Mouse (Mus musculus): ENCODE results near the gene Pex14. TPM values are rescaled to one million over a fixed set of nuclear protein-coding genes. Genes with fewer than 3 reads are reported as not detected.

Gene Pex14
- polyA plus RNA-seq, 1 experiment = 19.7 TPM

DNA sequence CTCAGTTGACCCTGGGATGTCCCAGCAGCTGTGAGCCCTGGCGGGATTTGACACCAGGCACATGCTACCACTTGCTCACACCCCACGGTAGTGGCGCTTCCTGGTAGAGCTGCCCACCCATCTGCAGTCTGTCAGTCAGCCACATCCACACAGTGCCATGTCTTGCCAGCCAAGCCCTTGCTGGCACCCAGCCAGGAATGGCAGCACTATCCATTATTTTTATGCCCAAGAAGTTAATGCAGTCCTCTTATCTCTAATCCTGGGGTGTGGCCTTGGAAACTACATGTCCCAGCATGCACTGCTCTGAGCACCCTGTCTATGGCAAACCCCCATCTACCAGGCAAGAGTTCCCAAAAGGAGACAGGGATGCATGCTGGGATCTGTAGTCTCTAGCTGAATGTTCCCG, 154.2 kb downstream of the Pex14 start:
- TF ChIP-seq POLR2A (IDR thresholded peaks at IDR 0.05; ENCODE audit: borderline replicate concordance, low read depth, low read length) (no peak), CTCF (IDR thresholded peaks at IDR 0.05; ENCODE audit: low read depth, low read length) (no peak)
- no peak overlapping the region for H3K4me3 ChIP-seq (ENCODE audit: insufficient read depth, low read length)
- H3K27ac ChIP-seq (ENCODE audit: insufficient read depth, low read depth, low read length) = no peak overlapping the region
- H3K4me1 ChIP-seq (ENCODE audit: control insufficient read depth, insufficient read depth, low read length) = peaks cover 8% of the 10 kb centered on the region

DNA sequence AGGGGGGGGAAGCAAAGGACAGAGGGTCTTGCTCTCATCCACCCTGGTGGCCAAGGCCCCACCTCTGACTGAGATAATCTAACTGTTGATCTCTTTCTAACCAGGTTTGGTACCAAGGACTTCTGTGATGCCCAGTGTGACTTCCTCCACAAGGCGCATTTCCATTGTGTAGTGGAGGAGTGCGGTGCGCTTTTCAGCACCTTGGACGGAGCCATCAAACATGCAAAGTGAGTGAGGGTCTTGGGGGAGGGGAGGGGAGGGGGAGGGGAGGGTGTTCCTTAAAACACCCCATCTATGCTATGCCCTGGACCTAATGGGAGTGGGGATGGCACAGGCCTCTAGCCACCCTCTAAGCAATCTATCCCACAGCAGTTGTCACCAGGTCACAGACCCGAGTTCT, 156.6 kb downstream of the Pex14 start:
- H3K4me3 ChIP-seq (ENCODE audit: insufficient read depth, low read length) = no peak overlapping the region
- no peak overlapping the region for H3K27ac ChIP-seq (ENCODE audit: insufficient read depth, low read depth, low read length)
- TF ChIP-seq CTCF (IDR thresholded peaks at IDR 0.05; ENCODE audit: low read depth, low read length) = no peak
- TF ChIP-seq POLR2A (IDR thresholded peaks at IDR 0.05; ENCODE audit: borderline replicate concordance, low read depth, low read length) = no peak

DNA sequence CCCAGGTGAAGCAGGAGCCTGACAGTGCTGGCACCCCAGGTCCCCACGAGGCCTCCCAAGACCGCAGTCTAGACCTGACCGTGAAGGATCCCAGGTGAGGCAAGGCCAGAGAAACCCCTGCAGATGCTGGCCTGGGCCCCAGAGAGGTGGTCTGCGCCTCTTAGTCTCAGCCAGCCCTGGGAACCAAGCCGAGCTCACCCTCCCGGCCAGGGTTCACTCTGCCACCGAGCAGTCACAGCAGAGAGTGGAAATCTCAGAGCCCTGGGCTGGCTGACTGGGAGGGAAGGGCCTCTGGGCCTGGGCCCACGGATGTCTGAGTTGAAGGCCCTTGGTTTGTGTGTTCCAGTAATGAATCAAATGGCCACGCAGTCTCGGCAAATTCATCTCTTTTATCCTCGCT, 158.4 kb downstream of the Pex14 start:
- peak overlapping the region; percentile 79 for H3K27ac ChIP-seq (ENCODE audit: insufficient read depth, low read depth, low read length)
- peaks cover 12% of the 10 kb centered on the region for H3K4me1 ChIP-seq (ENCODE audit: control insufficient read depth, insufficient read depth, low read length)
- TF ChIP-seq POLR2A (IDR thresholded peaks at IDR 0.05; ENCODE audit: borderline replicate concordance, low read depth, low read length) = no peak
- no peak for TF ChIP-seq CTCF (IDR thresholded peaks at IDR 0.05; ENCODE audit: low read depth, low read length)
- peak overlapping the region; percentile 50 for H3K4me3 ChIP-seq (ENCODE audit: insufficient read depth, low read length)

More for the DNA sequence above, 156.6 kb downstream of the Pex14 start:
- peaks cover 12% of the 10 kb centered on the region for H3K4me1 ChIP-seq (ENCODE audit: control insufficient read depth, insufficient read depth, low read length)

GRCm38 (mm10) chr4:148940674-148941211, 158.9 kb downstream of the Pex14 start:
- peak overlapping the region; percentile 50 for H3K4me3 ChIP-seq (ENCODE audit: insufficient read depth, low read length)

DNA sequence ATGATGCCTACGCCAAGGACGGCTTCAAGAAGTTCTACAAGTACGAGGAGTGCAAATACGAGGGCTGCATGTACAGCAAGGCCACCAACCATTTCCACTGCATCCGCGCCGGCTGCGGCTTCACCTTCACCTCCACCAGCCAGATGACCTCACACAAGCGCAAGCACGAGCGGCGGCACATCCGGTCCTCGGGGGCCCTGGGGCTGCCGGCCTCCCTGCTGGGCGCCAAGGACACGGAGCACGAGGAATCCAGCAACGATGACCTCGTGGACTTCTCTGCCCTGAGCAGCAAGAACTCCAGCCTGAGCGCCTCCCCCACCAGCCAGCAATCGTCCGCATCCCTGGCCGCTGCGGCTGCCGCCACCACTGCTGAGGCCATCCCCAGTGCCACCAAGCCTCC, 161.1 kb downstream of the Pex14 start:
- no peak overlapping the region for H3K27ac ChIP-seq (ENCODE audit: insufficient read depth, low read depth, low read length)
- TF ChIP-seq POLR2A (IDR thresholded peaks at IDR 0.05; ENCODE audit: borderline replicate concordance, low read depth, low read length) = no peak
- no peak for TF ChIP-seq CTCF (IDR thresholded peaks at IDR 0.05; ENCODE audit: low read depth, low read length)
- H3K4me3 ChIP-seq (ENCODE audit: insufficient read depth, low read length) = no peak overlapping the region
- peaks cover 12% of the 10 kb centered on the region for H3K4me1 ChIP-seq (ENCODE audit: control insufficient read depth, insufficient read depth, low read length)

More at GRCm38 (mm10) chr4:148940674-148941211, 158.9 kb downstream of the Pex14 start:
- Histone ChIP-seq H3K27ac (ENCODE audit: insufficient read depth, low read depth, low read length) (peak overlapping the region; percentile 79), H3K4me1 (ENCODE audit: control insufficient read depth, insufficient read depth, low read length) (peaks cover 12% of the 10 kb centered on the region)
- TF ChIP-seq POLR2A (IDR thresholded peaks at IDR 0.05; ENCODE audit: borderline replicate concordance, low read depth, low read length) (no peak), CTCF (IDR thresholded peaks at IDR 0.05; ENCODE audit: low read depth, low read length) (no peak)

GRCm38 (mm10) chr4:148936727-148937126, 162.9 kb downstream of the Pex14 start:
- TF ChIP-seq CTCF (IDR thresholded peaks at IDR 0.05; ENCODE audit: low read depth, low read length) (no peak), POLR2A (IDR thresholded peaks at IDR 0.05; ENCODE audit: borderline replicate concordance, low read depth, low read length) (no peak)
- peaks cover 12% of the 10 kb centered on the region for H3K4me1 ChIP-seq (ENCODE audit: control insufficient read depth, insufficient read depth, low read length)
- H3K4me3 ChIP-seq (ENCODE audit: insufficient read depth, low read length) = no peak overlapping the region
- no peak overlapping the region for H3K27ac ChIP-seq (ENCODE audit: insufficient read depth, low read depth, low read length)

DNA sequence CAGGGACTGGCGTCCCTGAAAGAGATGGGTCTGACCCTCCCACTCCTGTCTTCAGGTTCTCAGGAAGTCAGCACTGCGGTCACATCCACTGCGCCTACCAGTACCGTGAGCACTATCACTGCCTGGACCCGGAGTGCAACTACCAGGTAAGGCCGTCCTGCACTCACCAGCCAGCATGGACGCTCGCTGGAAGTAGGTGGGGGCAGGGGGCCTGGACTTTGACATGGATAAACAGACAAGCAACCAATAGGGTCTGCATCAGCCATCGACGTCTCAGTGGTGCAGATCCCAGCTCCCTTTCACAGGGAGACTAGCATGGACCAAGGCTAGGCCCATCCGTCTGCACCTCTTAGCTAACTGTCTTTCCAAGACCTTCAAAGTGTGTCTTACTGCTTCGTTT, 163.6 kb downstream of the Pex14 start:
- H3K27ac ChIP-seq (ENCODE audit: insufficient read depth, low read depth, low read length) = no peak overlapping the region
- H3K4me1 ChIP-seq (ENCODE audit: control insufficient read depth, insufficient read depth, low read length) = peaks cover 8% of the 10 kb centered on the region
- H3K4me3 ChIP-seq (ENCODE audit: insufficient read depth, low read length) = no peak overlapping the region
- TF ChIP-seq CTCF (IDR thresholded peaks at IDR 0.05; ENCODE audit: low read depth, low read length) = no peak
- TF ChIP-seq POLR2A (IDR thresholded peaks at IDR 0.05; ENCODE audit: borderline replicate concordance, low read depth, low read length) = no peak

- no peak for TF ChIP-seq POLR2A (IDR thresholded peaks at IDR 0.05; ENCODE audit: borderline replicate concordance, low read depth, low read length)
- no peak for TF ChIP-seq CTCF (IDR thresholded peaks at IDR 0.05; ENCODE audit: low read depth, low read length)
- H3K4me3 ChIP-seq (ENCODE audit: insufficient read depth, low read length) = no peak overlapping the region
- no peak overlapping the region for H3K27ac ChIP-seq (ENCODE audit: insufficient read depth, low read depth, low read length)
- H3K4me1 ChIP-seq (ENCODE audit: control insufficient read depth, insufficient read depth, low read length) = peaks cover 2% of the 10 kb centered on the region
Observed at GRCm38 (mm10) chr4:148935211-148935610, 164.5 kb downstream of the Pex14 start.

- no peak overlapping the region for H3K27ac ChIP-seq (ENCODE audit: insufficient read depth, low read depth, low read length)
- H3K4me3 ChIP-seq (ENCODE audit: insufficient read depth, low read length) = no peak overlapping the region
- no peak for TF ChIP-seq CTCF (IDR thresholded peaks at IDR 0.05; ENCODE audit: low read depth, low read length)
- no peak for TF ChIP-seq POLR2A (IDR thresholded peaks at IDR 0.05; ENCODE audit: borderline replicate concordance, low read depth, low read length)
- no peaks in the 10 kb centered on the region for H3K4me1 ChIP-seq (ENCODE audit: control insufficient read depth, insufficient read depth, low read length)
Observed at GRCm38 (mm10) chr4:148933109-148933508, 166.6 kb downstream of the Pex14 start.

- H3K4me3 ChIP-seq (ENCODE audit: insufficient read depth, low read length) = no peak overlapping the region
- TF ChIP-seq CTCF (IDR thresholded peaks at IDR 0.05; ENCODE audit: low read depth, low read length) (no peak), POLR2A (IDR thresholded peaks at IDR 0.05; ENCODE audit: borderline replicate concordance, low read depth, low read length) (no peak)
- no peak overlapping the region for H3K27ac ChIP-seq (ENCODE audit: insufficient read depth, low read depth, low read length)
Observed at GRCm38 (mm10) chr4:148930721-148931229, 168.9 kb downstream of the Pex14 start.

More at GRCm38 (mm10) chr4:148930721-148931229, 168.9 kb downstream of the Pex14 start:
- no peaks in the 10 kb centered on the region for H3K4me1 ChIP-seq (ENCODE audit: control insufficient read depth, insufficient read depth, low read length)
